In the genomic region with DNA sequence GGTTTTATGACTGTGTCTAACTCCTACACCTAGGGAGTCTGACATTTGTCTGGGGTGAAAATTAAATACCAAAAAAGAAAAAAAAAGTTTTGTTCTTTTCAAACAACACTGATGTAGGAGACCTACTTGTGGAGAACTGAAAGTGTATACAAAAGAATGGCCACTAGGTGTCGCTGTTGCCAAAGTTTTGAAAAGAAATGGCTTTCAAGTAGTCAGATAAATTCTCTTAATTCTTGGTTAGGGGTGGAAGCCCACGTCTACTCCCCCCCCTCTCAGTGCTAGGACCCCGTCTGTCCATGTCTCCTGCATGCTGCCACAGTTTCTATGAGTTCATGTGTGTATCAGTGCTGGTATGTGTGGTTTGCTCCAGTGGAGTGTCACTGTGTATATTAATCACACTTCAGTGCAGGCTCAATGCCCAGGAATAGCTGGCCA, we compare ENCODE assay signal across 8 mouse cellular contexts.
A peak's percentile ranks its signal among the peaks of the same experiment; 100 is the strongest.
DNase-seq lines count a peak whose midpoint lies in the region; ATAC-seq lines count a peak whose summit lies in the region.

No protein-coding gene starts in this region.

- H3K4me3 ChIP-seq in heart, embryonic 12.5 days: no peak overlapping the region

- no peaks in the 10 kb centered on the region for H3K4me1 ChIP-seq in heart, embryonic 12.5 days (replicated peaks)

- no peak overlapping the region for H3K9ac ChIP-seq in heart, embryonic 12.5 days

- DNase-seq in heart, adult 18-20 months: peak; percentile 50 to 86
- DNase-seq in ZHBTc4 (ENCODE audit: low read depth, low spot score): peak; percentile 84
- DNase-seq in embryo, embryonic 11 days: peak; percentile 82
- peak; percentile 56 for DNase-seq in layer of hippocampus, adult 9-11 months
- peak; percentile 86 for DNase-seq in mesoderm, embryonic 11.5 days (ENCODE audit: low read depth, low spot score)
- DNase-seq in spleen, postnatal 36 days (ENCODE audit: low spot score in 2 of 2): peak; percentile 26 to 38

- H3K9me3 ChIP-seq in heart, embryonic 12.5 days (replicated peaks): no peaks in the 10 kb centered on the region

- ATAC-seq in heart, embryonic 12.5 days (ENCODE audit: insufficient number of reproducible peaks, low FRiP score): no peak
- peak; percentile 47 to 63; a peak in 3 of 4 replicates for ATAC-seq in hematopoietic stem cell, adult 5-6 weeks (replicated peaks in 1 of 2; ENCODE audit: insufficient read depth in 1 of 2, low FRiP score in 2 of 2, low TSS enrichment in 1 of 2, low read depth in 1 of 2, poor library complexity in 2 of 2, severe bottlenecking in 2 of 2)

- no peak overlapping the region for H3K4me2 ChIP-seq in heart, embryonic 12.5 days

- WGBS in heart, embryonic 12.5 days: 0% methylated on average over 3 of the region's 3 CpGs

- H3K27ac ChIP-seq in heart, embryonic 12.5 days (ENCODE audit: poor library complexity, severe bottlenecking): no peak overlapping the region

- no peaks in the 10 kb centered on the region for H3K27me3 ChIP-seq in heart, embryonic 12.5 days (replicated peaks)

- no peaks in the 10 kb centered on the region for H3K36me3 ChIP-seq in heart, embryonic 12.5 days

Comparison
In these comparisons a context has a peak if more than half of its experiments do, and no peak if none do; other contexts are left out.
1. DNase-seq: peak in every context shown above with its lines; median percentile 86 in mesoderm, embryonic 11.5 days; 84 in ZHBTc4; 82 in embryo, embryonic 11 days; 68 in heart, adult 18-20 months; 56 in layer of hippocampus, adult 9-11 months; 32 in spleen, postnatal 36 days.